Mouse (Mus musculus): Measurements from ENCODE around the gene En1. TPM values are rescaled to one million over a fixed set of nuclear protein-coding genes. Genes with fewer than 3 reads are reported as not detected.

En1 gene
- polyA plus RNA-seq, 2 experiments, result 0.01 TPM; not detected in 1

- H3K27ac ChIP-seq, result no peak overlapping the region
- DNase-seq (ENCODE audit: low read depth in 3 of 3, low spot score in 3 of 3) (no peak), ATAC-seq (ENCODE audit: insufficient read depth) (no peak)
- H3K9ac ChIP-seq (replicated peaks), result no peak overlapping the region
- H3K4me3 ChIP-seq (ENCODE audit: insufficient read depth in 1 of 2, low read depth in 2 of 2, low read length in 2 of 2), result no peak overlapping the region
- TF ChIP-seq CTCF (IDR thresholded peaks at IDR 0.05; ENCODE audit: low read depth) (no peak), EP300 (IDR thresholded peaks at IDR 0.05; ENCODE audit: low read depth) (no peak)
- H3K9me3 ChIP-seq (ENCODE audit: control insufficient read depth, low read length), result no peaks in the 10 kb centered on the region
- H3K27me3 ChIP-seq (ENCODE audit: control insufficient read depth, insufficient read depth, low read length), result peaks cover 94% of the 10 kb centered on the region
- H3K4me2 ChIP-seq (ENCODE audit: low read depth), result no peak overlapping the region
- no peaks in the 10 kb centered on the region for H3K36me3 ChIP-seq (replicated peaks; ENCODE audit: control insufficient read depth, insufficient read depth, low read depth)
- WGBS (ENCODE audit: insufficient replicate concordance), result 9% methylated on average over 11 of the region's 11 CpGs
- H3K4me1 ChIP-seq (replicated peaks; ENCODE audit: control insufficient read depth in 2 of 2, insufficient read depth in 2 of 2, low read length in 1 of 2), result no peaks in the 10 kb centered on the region
Observed at GRCm38 (mm10) chr1:120607576-120608400, 5.6 kb downstream of the En1 start.

GRCm38 (mm10) chr1:120608461-120608860, 6.2 kb downstream of the En1 start:
- Histone ChIP-seq H3K36me3 (replicated peaks; ENCODE audit: control insufficient read depth, insufficient read depth, low read depth) (no peaks in the 10 kb centered on the region), H3K4me3 (ENCODE audit: insufficient read depth in 1 of 2, low read depth in 2 of 2, low read length in 2 of 2) (no peak overlapping the region), H3K4me2 (ENCODE audit: low read depth) (no peak overlapping the region), H3K27ac (no peak overlapping the region), H3K4me1 (replicated peaks; ENCODE audit: control insufficient read depth in 2 of 2, insufficient read depth in 2 of 2, low read length in 1 of 2) (no peaks in the 10 kb centered on the region), H3K9ac (replicated peaks) (no peak overlapping the region), H3K9me3 (ENCODE audit: control insufficient read depth, low read length) (no peaks in the 10 kb centered on the region), H3K27me3 (ENCODE audit: control insufficient read depth, insufficient read depth, low read length) (peaks cover 94% of the 10 kb centered on the region)
- TF ChIP-seq CTCF (IDR thresholded peaks at IDR 0.05; ENCODE audit: low read depth), result no peak
- TF ChIP-seq EP300 (IDR thresholded peaks at IDR 0.05; ENCODE audit: low read depth), result no peak
- ATAC-seq (ENCODE audit: insufficient read depth) (no peak), DNase-seq (ENCODE audit: low read depth in 3 of 3, low spot score in 3 of 3) (no peak)
- WGBS (ENCODE audit: insufficient replicate concordance), result 11% methylated on average over 3 of the region's 3 CpGs

GRCm38 (mm10) chr1:120609611-120610010, 7.4 kb downstream of the En1 start:
- Histone ChIP-seq H3K27me3 (ENCODE audit: control insufficient read depth, insufficient read depth, low read length) (peaks cover 94% of the 10 kb centered on the region), H3K4me1 (replicated peaks; ENCODE audit: control insufficient read depth in 2 of 2, insufficient read depth in 2 of 2, low read length in 1 of 2) (no peaks in the 10 kb centered on the region), H3K9me3 (ENCODE audit: control insufficient read depth, low read length) (no peaks in the 10 kb centered on the region), H3K36me3 (replicated peaks; ENCODE audit: control insufficient read depth, insufficient read depth, low read depth) (no peaks in the 10 kb centered on the region), H3K9ac (replicated peaks) (no peak overlapping the region), H3K4me2 (ENCODE audit: low read depth) (no peak overlapping the region), H3K4me3 (ENCODE audit: insufficient read depth in 1 of 2, low read depth in 2 of 2, low read length in 2 of 2) (no peak overlapping the region), H3K27ac (no peak overlapping the region)
- WGBS (ENCODE audit: insufficient replicate concordance), result 5% methylated on average over 6 of the region's 6 CpGs
- DNase-seq (ENCODE audit: low read depth in 3 of 3, low spot score in 3 of 3), result no peak
- no peak for TF ChIP-seq CTCF (IDR thresholded peaks at IDR 0.05; ENCODE audit: low read depth)
- TF ChIP-seq EP300 (IDR thresholded peaks at IDR 0.05; ENCODE audit: low read depth), result no peak
- ATAC-seq (ENCODE audit: insufficient read depth), result no peak

GRCm38 (mm10) chr1:120613461-120614306, 11.5 kb downstream of the En1 start:
- Histone ChIP-seq H3K4me1 (replicated peaks; ENCODE audit: control insufficient read depth in 2 of 2, insufficient read depth in 2 of 2, low read length in 1 of 2) (no peaks in the 10 kb centered on the region), H3K9ac (replicated peaks) (no peak overlapping the region), H3K27me3 (ENCODE audit: control insufficient read depth, insufficient read depth, low read length) (peaks cover 78% of the 10 kb centered on the region), H3K36me3 (replicated peaks; ENCODE audit: control insufficient read depth, insufficient read depth, low read depth) (no peaks in the 10 kb centered on the region), H3K9me3 (ENCODE audit: control insufficient read depth, low read length) (no peaks in the 10 kb centered on the region), H3K27ac (no peak overlapping the region), H3K4me3 (ENCODE audit: insufficient read depth in 1 of 2, low read depth in 2 of 2, low read length in 2 of 2) (no peak overlapping the region), H3K4me2 (ENCODE audit: low read depth) (no peak overlapping the region)
- DNase-seq (ENCODE audit: low read depth in 3 of 3, low spot score in 3 of 3) (no peak), ATAC-seq (ENCODE audit: insufficient read depth) (no peak)
- WGBS (ENCODE audit: insufficient replicate concordance), result 2% methylated on average over 32 of the region's 32 CpGs
- TF ChIP-seq CTCF (IDR thresholded peaks at IDR 0.05; ENCODE audit: low read depth) (no peak), EP300 (IDR thresholded peaks at IDR 0.05; ENCODE audit: low read depth) (no peak)

Measured in liver, embryonic 14.5 days (tissue).